9 mouse cellular contexts compared by ENCODE assay signal in genomic region chr12:117106696-117107095, GRCm38 (mm10).
DNase-seq lines count a peak whose midpoint lies in the region; ATAC-seq and TF ChIP-seq lines count a peak whose summit lies in the region.
"Had no signal": no experiment of that assay in that cellular context is flagged by ENCODE, and none has a peak within 500 bp of the region (broad histone marks: within the 10 kb centered on the region; RNA-seq: fewer than 3 reads in every experiment).

No protein-coding gene starts in this region.

- intact Hi-C loops in left cerebral cortex, adult 2 months (cut with DNase I), result no loop called here

- 51% methylated on average over 4 of the region's 4 CpGs for WGBS in neural tube, embryonic 11.5 days
- 23% methylated on average over 4 of the region's 4 CpGs for WGBS in forebrain, embryonic 16.5 days
- WGBS in limb, embryonic 15.5 days, result 39% methylated on average over 4 of the region's 4 CpGs
- 64% methylated on average over 4 of the region's 4 CpGs for WGBS in intestine, postnatal 0 days

- H3K27ac ChIP-seq in neural tube, embryonic 11.5 days (ENCODE audit: low read depth, low read length), result no peak overlapping the region
- no peak overlapping the region; the same call in 1 of the 2 replicates for H3K27ac ChIP-seq in forebrain, embryonic 16.5 days (ENCODE audit: low read length)
- no peak overlapping the region for H3K27ac ChIP-seq in limb, embryonic 15.5 days
- no peak overlapping the region for H3K27ac ChIP-seq in intestine, postnatal 0 days (ENCODE audit: low read depth, low read length)
- H3K27ac ChIP-seq in left cerebral cortex, adult 2 months, result no peak overlapping the region; the same call in 1 of the 2 replicates
- H3K27ac ChIP-seq: liver, embryonic 15.5 days had no signal

- H3K9me3 ChIP-seq in neural tube, embryonic 11.5 days (ENCODE audit: control insufficient read depth, low read length), result no peaks in the 10 kb centered on the region
- H3K9me3 ChIP-seq in forebrain, embryonic 16.5 days (ENCODE audit: control insufficient read depth, low read length), result no peaks in the 10 kb centered on the region
- H3K9me3 ChIP-seq in limb, embryonic 15.5 days, result no peaks in the 10 kb centered on the region
- H3K9me3 ChIP-seq in intestine, postnatal 0 days (ENCODE audit: control insufficient read depth), result no peaks in the 10 kb centered on the region
- H3K9me3 ChIP-seq: liver, embryonic 15.5 days had no signal

- no peak overlapping the region for H3K4me3 ChIP-seq in neural tube, embryonic 11.5 days (ENCODE audit: low read depth, low read length)
- H3K4me3 ChIP-seq in forebrain, embryonic 16.5 days (replicated peaks; ENCODE audit: low read length), result no peak overlapping the region
- H3K4me3 ChIP-seq in limb, embryonic 15.5 days, result no peak overlapping the region
- no peak overlapping the region for H3K4me3 ChIP-seq in intestine, postnatal 0 days (ENCODE audit: low read depth, low read length)
- H3K4me3 ChIP-seq in left cerebral cortex, adult 2 months, result no peak overlapping the region
- H3K4me3 ChIP-seq: liver, embryonic 15.5 days had no signal

- ATAC-seq in neural tube, embryonic 11.5 days (ENCODE audit: insufficient read depth, low FRiP score, low TSS enrichment), result no peak; the same call in 1 of the 2 replicates
- ATAC-seq in forebrain, embryonic 16.5 days, result no peak; the same call in 1 of the 2 replicates
- no peak for ATAC-seq in limb, embryonic 15.5 days (ENCODE audit: insufficient number of reproducible peaks, low FRiP score, low TSS enrichment, low read depth)
- ATAC-seq in intestine, postnatal 0 days, result no peak

- no peak for DNase-seq in neural tube, embryonic 11.5 days (ENCODE audit: low spot score)
- DNase-seq in neural tube, embryonic 10.5 days (ENCODE audit: extremely low spot score, low spot score), result no peak
- no peak for DNase-seq in spleen, postnatal 10 days (ENCODE audit: low spot score in 2 of 2)
- no peak for DNase-seq in left cerebral cortex, adult 2 months (ENCODE audit: extremely low spot score in 1 of 2, low spot score in 2 of 2)
- DNase-seq: gastrocnemius, postnatal 10 days had no signal

- 0 out of 2 replicates have a peak overlapping the region, but pooled peaks have one; percentile 14 for H3K4me2 ChIP-seq in neural tube, embryonic 11.5 days (ENCODE audit: low read depth)
- H3K4me2 ChIP-seq in forebrain, embryonic 16.5 days (ENCODE audit: low read length), result peak overlapping the region; percentile 38
- H3K4me2 ChIP-seq in limb, embryonic 15.5 days, result 0 out of 2 replicates have a peak overlapping the region, but pooled peaks have one; percentile 19
- no peak overlapping the region for H3K4me2 ChIP-seq in intestine, postnatal 0 days (replicated peaks; ENCODE audit: low read depth)
- H3K4me2 ChIP-seq: liver, embryonic 15.5 days had no signal

- TF ChIP-seq CTCF in intestine, postnatal 0 days (IDR thresholded peaks at IDR 0.05; ENCODE audit: low read depth), result no peak
- TF ChIP-seq CTCF in left cerebral cortex, adult 2 months (IDR thresholded peaks at IDR 0.05), result no peak

- H3K9ac ChIP-seq in neural tube, embryonic 11.5 days (ENCODE audit: low read length), result no peak overlapping the region
- no peak overlapping the region for H3K9ac ChIP-seq in forebrain, embryonic 16.5 days (replicated peaks; ENCODE audit: low read depth, low read length)
- no peak overlapping the region for H3K9ac ChIP-seq in limb, embryonic 15.5 days
- H3K9ac ChIP-seq in intestine, postnatal 0 days (ENCODE audit: low read depth, low read length), result no peak overlapping the region
- H3K9ac ChIP-seq: liver, embryonic 15.5 days had no signal

- H3K4me1 ChIP-seq in neural tube, embryonic 11.5 days (ENCODE audit: control insufficient read depth, insufficient read depth, low read length), result peaks cover 17% of the 10 kb centered on the region
- H3K4me1 ChIP-seq in forebrain, embryonic 16.5 days (replicated peaks; ENCODE audit: control insufficient read depth, insufficient read depth, low read length), result peaks cover 18% of the 10 kb centered on the region
- peaks cover 5% of the 10 kb centered on the region; the same call in 1 of the 2 replicates for H3K4me1 ChIP-seq in limb, embryonic 15.5 days
- H3K4me1 ChIP-seq in intestine, postnatal 0 days (replicated peaks; ENCODE audit: control insufficient read depth, insufficient read depth, low read length), result no peaks in the 10 kb centered on the region
- H3K4me1 ChIP-seq: liver, embryonic 15.5 days had no signal

- H3K36me3 ChIP-seq in neural tube, embryonic 11.5 days (ENCODE audit: control insufficient read depth, insufficient read depth, low read length), result no peaks in the 10 kb centered on the region
- H3K36me3 ChIP-seq in forebrain, embryonic 16.5 days (ENCODE audit: control insufficient read depth, insufficient read depth), result no peaks in the 10 kb centered on the region
- H3K36me3 ChIP-seq in limb, embryonic 15.5 days, result no peaks in the 10 kb centered on the region
- H3K36me3 ChIP-seq in intestine, postnatal 0 days (ENCODE audit: control insufficient read depth, insufficient read depth), result no peaks in the 10 kb centered on the region
- H3K36me3 ChIP-seq: liver, embryonic 15.5 days had no signal

- peaks cover 37% of the 10 kb centered on the region for H3K27me3 ChIP-seq in neural tube, embryonic 11.5 days (ENCODE audit: control insufficient read depth, insufficient read depth, low read length)
- H3K27me3 ChIP-seq in forebrain, embryonic 16.5 days (replicated peaks; ENCODE audit: control insufficient read depth, insufficient read depth, low read length), result peaks cover 4% of the 10 kb centered on the region; the same call in 1 of the 2 replicates
- H3K27me3 ChIP-seq in limb, embryonic 15.5 days, result no peaks in the 10 kb centered on the region
- H3K27me3 ChIP-seq in intestine, postnatal 0 days (replicated peaks; ENCODE audit: control insufficient read depth, insufficient read depth, low read length), result no peaks in the 10 kb centered on the region
- H3K27me3 ChIP-seq: liver, embryonic 15.5 days had no signal
